Mouse (Mus musculus): ENCODE measurements at regions not wholly inside any gene's neighbourhood (a gene's known extent, or its start where the extent isn't known, plus 50 kb on each side); places are given as distances from the start of the nearest gene placed in this dataset.

DNA sequence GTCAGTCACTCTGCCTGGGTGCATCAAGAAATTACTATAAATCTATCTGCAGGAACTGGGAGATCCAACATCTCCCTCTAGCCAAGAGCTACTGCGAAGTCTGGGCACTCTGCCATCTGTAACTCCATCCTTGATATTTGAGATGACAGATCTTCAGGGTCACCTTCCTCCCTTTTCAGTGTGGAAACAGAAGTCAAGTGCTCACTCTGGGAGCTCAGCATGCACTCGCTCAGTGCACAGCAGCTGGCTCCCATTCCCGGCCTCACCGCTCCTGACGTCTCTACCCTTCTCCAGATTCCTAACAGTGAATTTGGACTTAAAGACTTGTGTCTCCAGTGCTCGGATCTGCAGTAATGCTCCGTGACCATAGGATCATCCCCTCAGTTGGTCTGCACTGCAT lies 400.3 kb downstream of the Fut8 start:
- no peak for DNase-seq (ENCODE audit: low read depth, low spot score)
- Histone ChIP-seq H3K9me3 (ENCODE audit: control insufficient read depth, insufficient read depth, low read depth, low read length) (no peaks in the 10 kb centered on the region), H3K4me1 (ENCODE audit: control insufficient read depth in 2 of 2, insufficient read depth in 2 of 2, low read length in 2 of 2, poor library complexity in 1 of 2) (no peaks in the 10 kb centered on the region), H3K36me3 (ENCODE audit: control insufficient read depth, insufficient read depth, low read length, poor library complexity, severe bottlenecking) (no peaks in the 10 kb centered on the region), H3K4me3 (ENCODE audit: insufficient read depth in 1 of 2, low read depth in 1 of 2, low read length in 2 of 2, poor library complexity in 1 of 2, severe bottlenecking in 1 of 2) (no peak overlapping the region), H3K9ac (ENCODE audit: insufficient read depth, low read depth, low read length, poor library complexity, severe bottlenecking) (no peak overlapping the region), H3K27ac (ENCODE audit: insufficient read depth, low read depth, low read length, poor library complexity, severe bottlenecking) (no peak overlapping the region)
- TF ChIP-seq CHD2 (IDR thresholded peaks at IDR 0.05; ENCODE audit: low read depth, low read length) (no peak), ZNF384 (IDR thresholded peaks at IDR 0.05; ENCODE audit: low read depth, low read length) (no peak), MAFK (IDR thresholded peaks at IDR 0.05; ENCODE audit: insufficient read depth, low read depth, low read length) (no peak), ZC3H11A (IDR thresholded peaks at IDR 0.05; ENCODE audit: borderline replicate concordance, low read depth, low read length) (no peak), HCFC1 (IDR thresholded peaks at IDR 0.05; ENCODE audit: borderline replicate concordance, insufficient read depth, low read length) (no peak)
- in situ Hi-C loops (cut with MboI; ENCODE audit: low sequenced_read_pairs in 2 of 2, unreplicated experiment in 2 of 2) = no loop called here

DNA sequence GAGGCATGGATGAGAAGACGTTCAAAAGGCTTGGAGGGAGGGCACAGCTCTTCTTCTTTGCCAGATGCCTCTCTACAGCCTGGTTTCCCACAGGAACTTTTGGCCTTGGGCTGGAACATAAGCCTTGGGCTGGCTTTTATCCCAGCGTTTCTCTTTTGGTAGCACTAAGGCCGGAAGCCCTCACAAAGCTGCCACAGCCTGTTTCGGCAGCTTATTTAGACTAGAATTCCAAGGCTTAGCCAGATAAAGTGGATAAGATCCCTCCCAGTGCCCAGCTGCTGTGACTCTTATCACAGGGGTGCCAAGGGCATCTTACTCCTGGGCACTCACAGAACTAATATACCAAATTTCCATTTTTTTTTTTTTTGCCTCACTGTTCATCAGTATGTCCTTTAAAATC lies 404.4 kb downstream of the Fut8 start:
- Histone ChIP-seq H3K4me1 (ENCODE audit: control insufficient read depth in 2 of 2, insufficient read depth in 2 of 2, low read length in 2 of 2, poor library complexity in 1 of 2) (no peaks in the 10 kb centered on the region), H3K9me3 (ENCODE audit: control insufficient read depth, insufficient read depth, low read depth, low read length) (no peaks in the 10 kb centered on the region), H3K9ac (ENCODE audit: insufficient read depth, low read depth, low read length, poor library complexity, severe bottlenecking) (no peak overlapping the region), H3K4me3 (ENCODE audit: insufficient read depth in 1 of 2, low read depth in 1 of 2, low read length in 2 of 2, poor library complexity in 1 of 2, severe bottlenecking in 1 of 2) (no peak overlapping the region), H3K36me3 (ENCODE audit: control insufficient read depth, insufficient read depth, low read length, poor library complexity, severe bottlenecking) (no peaks in the 10 kb centered on the region), H3K27ac (ENCODE audit: insufficient read depth, low read depth, low read length, poor library complexity, severe bottlenecking) (no peak overlapping the region)
- in situ Hi-C loops (cut with MboI; ENCODE audit: low sequenced_read_pairs in 2 of 2, unreplicated experiment in 2 of 2) = no loop called here
- no peak for TF ChIP-seq MAFK (IDR thresholded peaks at IDR 0.05; ENCODE audit: insufficient read depth, low read depth, low read length)
- TF ChIP-seq ZNF384 (IDR thresholded peaks at IDR 0.05; ENCODE audit: low read depth, low read length) = no peak
- TF ChIP-seq CHD2 (IDR thresholded peaks at IDR 0.05; ENCODE audit: low read depth, low read length) = no peak
- TF ChIP-seq HCFC1 (IDR thresholded peaks at IDR 0.05; ENCODE audit: borderline replicate concordance, insufficient read depth, low read length) = no peak
- TF ChIP-seq ZC3H11A (IDR thresholded peaks at IDR 0.05; ENCODE audit: borderline replicate concordance, low read depth, low read length) = no peak
- DNase-seq (ENCODE audit: low read depth, low spot score) = no peak

DNA sequence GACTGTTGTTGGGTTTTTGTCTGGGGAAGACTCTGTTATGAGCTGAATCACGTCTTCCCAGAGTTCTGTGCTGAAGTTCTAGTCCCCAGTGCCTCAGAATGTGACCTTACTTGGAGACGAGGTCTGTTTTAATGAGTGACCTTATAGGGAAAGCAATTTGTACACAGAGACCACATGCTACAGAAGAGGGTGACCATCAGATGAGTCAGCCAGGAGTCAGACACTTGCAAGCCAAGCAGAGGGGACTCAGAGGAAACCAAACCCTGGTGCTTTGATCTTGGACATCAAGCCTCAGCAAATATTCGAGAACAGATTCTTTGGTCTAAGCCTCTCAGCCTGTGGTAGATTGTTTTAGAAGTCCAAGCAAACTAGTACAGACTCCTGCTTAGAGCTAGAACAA lies 409.9 kb downstream of the Fut8 start:
- no peaks in the 10 kb centered on the region for H3K9me3 ChIP-seq (ENCODE audit: control insufficient read depth, insufficient read depth, low read depth, low read length)
- H3K9ac ChIP-seq (ENCODE audit: insufficient read depth, low read depth, low read length, poor library complexity, severe bottlenecking) = no peak overlapping the region
- in situ Hi-C loops (cut with MboI; ENCODE audit: low sequenced_read_pairs in 2 of 2, unreplicated experiment in 2 of 2) = no loop called here
- DNase-seq (ENCODE audit: low read depth, low spot score) = no peak
- H3K4me3 ChIP-seq (ENCODE audit: insufficient read depth in 1 of 2, low read depth in 1 of 2, low read length in 2 of 2, poor library complexity in 1 of 2, severe bottlenecking in 1 of 2) = no peak overlapping the region
- no peak for TF ChIP-seq ZNF384 (IDR thresholded peaks at IDR 0.05; ENCODE audit: low read depth, low read length)
- TF ChIP-seq MAFK (IDR thresholded peaks at IDR 0.05; ENCODE audit: insufficient read depth, low read depth, low read length) = no peak
- H3K4me1 ChIP-seq (ENCODE audit: control insufficient read depth in 2 of 2, insufficient read depth in 2 of 2, low read length in 2 of 2, poor library complexity in 1 of 2) = no peaks in the 10 kb centered on the region
- H3K36me3 ChIP-seq (ENCODE audit: control insufficient read depth, insufficient read depth, low read length, poor library complexity, severe bottlenecking) = no peaks in the 10 kb centered on the region
- H3K27ac ChIP-seq (ENCODE audit: insufficient read depth, low read depth, low read length, poor library complexity, severe bottlenecking) = no peak overlapping the region

DNA sequence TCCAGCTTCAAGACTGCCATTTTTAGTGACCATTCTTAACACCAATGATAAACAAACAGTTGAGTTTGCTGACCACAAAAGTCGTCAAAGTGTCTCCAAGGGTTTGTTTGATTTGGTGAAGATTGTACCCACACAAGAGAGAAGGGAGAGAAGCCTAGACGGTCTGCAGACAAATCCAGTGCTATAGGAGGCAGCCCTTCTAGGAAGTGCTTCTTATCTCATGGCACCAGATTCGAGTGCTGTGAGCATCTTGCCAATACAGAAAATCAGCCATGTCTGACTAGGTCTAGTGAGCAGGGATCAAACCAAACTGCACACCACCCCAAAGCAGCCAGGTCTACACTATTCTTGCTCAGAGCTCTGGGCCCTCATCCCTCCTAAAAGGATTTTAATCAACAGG lies 416.4 kb downstream of the Fut8 start:
- H3K4me3 ChIP-seq (ENCODE audit: insufficient read depth in 1 of 2, low read depth in 1 of 2, low read length in 2 of 2, poor library complexity in 1 of 2, severe bottlenecking in 1 of 2) = no peak overlapping the region
- TF ChIP-seq CHD2 (IDR thresholded peaks at IDR 0.05; ENCODE audit: low read depth, low read length) = no peak
- TF ChIP-seq ZNF384 (IDR thresholded peaks at IDR 0.05; ENCODE audit: low read depth, low read length) = no peak
- no peaks in the 10 kb centered on the region for H3K4me1 ChIP-seq (ENCODE audit: control insufficient read depth in 2 of 2, insufficient read depth in 2 of 2, low read length in 2 of 2, poor library complexity in 1 of 2)
- in situ Hi-C loops (cut with MboI; ENCODE audit: low sequenced_read_pairs in 2 of 2, unreplicated experiment in 2 of 2) = no loop called here
- DNase-seq (ENCODE audit: low read depth, low spot score) = no peak
- H3K36me3 ChIP-seq (ENCODE audit: control insufficient read depth, insufficient read depth, low read length, poor library complexity, severe bottlenecking) = no peaks in the 10 kb centered on the region
- no peak overlapping the region for H3K27ac ChIP-seq (ENCODE audit: insufficient read depth, low read depth, low read length, poor library complexity, severe bottlenecking)
- no peaks in the 10 kb centered on the region for H3K9me3 ChIP-seq (ENCODE audit: control insufficient read depth, insufficient read depth, low read depth, low read length)
- H3K9ac ChIP-seq (ENCODE audit: insufficient read depth, low read depth, low read length, poor library complexity, severe bottlenecking) = no peak overlapping the region

DNA sequence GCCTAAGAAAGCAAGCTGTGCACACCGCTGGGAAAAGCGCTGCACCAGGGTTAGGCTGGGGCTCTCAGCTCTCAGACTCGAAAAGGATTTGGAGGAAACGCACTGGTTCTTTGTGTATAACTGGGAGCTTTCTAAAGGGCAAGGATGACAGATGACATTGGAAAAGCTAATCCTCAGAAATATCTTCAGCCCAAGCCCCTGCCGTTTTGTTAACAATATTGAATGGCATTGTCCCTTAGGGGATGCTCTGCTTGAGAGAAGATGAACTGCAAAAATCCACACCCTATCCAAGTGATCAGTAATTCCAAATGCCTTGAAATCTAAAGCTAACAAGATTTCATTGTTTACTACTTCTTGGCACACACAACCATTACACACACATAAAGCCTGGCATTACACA lies 419.1 kb downstream of the Fut8 start:
- no peaks in the 10 kb centered on the region for H3K4me1 ChIP-seq (ENCODE audit: control insufficient read depth in 2 of 2, insufficient read depth in 2 of 2, low read length in 2 of 2, poor library complexity in 1 of 2)
- no peak overlapping the region for H3K27ac ChIP-seq (ENCODE audit: insufficient read depth, low read depth, low read length, poor library complexity, severe bottlenecking)
- H3K9me3 ChIP-seq (ENCODE audit: control insufficient read depth, insufficient read depth, low read depth, low read length) = no peaks in the 10 kb centered on the region
- no peak for DNase-seq (ENCODE audit: low read depth, low spot score)
- no peak overlapping the region for H3K4me3 ChIP-seq (ENCODE audit: insufficient read depth in 1 of 2, low read depth in 1 of 2, low read length in 2 of 2, poor library complexity in 1 of 2, severe bottlenecking in 1 of 2)
- no peak for TF ChIP-seq CHD2 (IDR thresholded peaks at IDR 0.05; ENCODE audit: low read depth, low read length)
- no peak for TF ChIP-seq ZNF384 (IDR thresholded peaks at IDR 0.05; ENCODE audit: low read depth, low read length)
- TF ChIP-seq HCFC1 (IDR thresholded peaks at IDR 0.05; ENCODE audit: borderline replicate concordance, insufficient read depth, low read length) = no peak
- no peak for TF ChIP-seq ZC3H11A (IDR thresholded peaks at IDR 0.05; ENCODE audit: borderline replicate concordance, low read depth, low read length)
- TF ChIP-seq MAFK (IDR thresholded peaks at IDR 0.05; ENCODE audit: insufficient read depth, low read depth, low read length) = no peak
- in situ Hi-C loops (cut with MboI; ENCODE audit: low sequenced_read_pairs in 2 of 2, unreplicated experiment in 2 of 2) = no loop called here
- no peak overlapping the region for H3K9ac ChIP-seq (ENCODE audit: insufficient read depth, low read depth, low read length, poor library complexity, severe bottlenecking)
- no peaks in the 10 kb centered on the region for H3K36me3 ChIP-seq (ENCODE audit: control insufficient read depth, insufficient read depth, low read length, poor library complexity, severe bottlenecking)
